Mouse (Mus musculus) heart, postnatal 0 days (tissue): ENCODE data around the gene Psmd12. TPM values are rescaled to one million over a fixed set of nuclear protein-coding genes. Genes with fewer than 3 reads are reported as not detected.
"Not testable (repeated sequence)": the region's sequence is repeated elsewhere in the genome, so short reads cannot be mapped to it uniquely, and the experiment has no call there.

Experiments used
- ATAC-seq: fragments of 200-750 bp; cut with Nextera tagmentation; 2 replicates; pipeline ENCODE4 v1.8.0; 2017; ENCODE audit warnings: low read depth, moderate number of reproducible peaks, moderate library complexity; ENCODE audit not compliant: insufficient read depth
- DNase-seq: peaks from one replicate; pipeline ENCODE4 v3.0.0-alpha.2; 2016; ENCODE audit warnings: low spot score
- H3K27ac ChIP-seq: fragments of 300-500 bp; sonication (generic); 2 replicates; pipeline ENCODE4 v1.5.1; 2014; ENCODE audit warnings: low read depth, mild to moderate bottlenecking
- H3K27me3 ChIP-seq: fragments of 300-500 bp; sonication (generic); 2 replicates; pipeline ENCODE4 v1.6.1; 2014; ENCODE audit warnings: low read length, mixed read lengths; ENCODE audit not compliant: control insufficient read depth, insufficient read depth
- H3K36me3 ChIP-seq: fragments of 300-500 bp; sonication (generic); replicated peaks from 2 replicates; pipeline ENCODE4 v1.6.1; 2014; ENCODE audit warnings: low read length, mixed read lengths; ENCODE audit not compliant: control insufficient read depth, insufficient read depth
- H3K4me1 ChIP-seq: fragments of 300-500 bp; sonication (generic); 2 replicates; pipeline ENCODE4 v1.6.1; 2014; ENCODE audit warnings: antibody characterized with exemption; ENCODE audit not compliant: control insufficient read depth, insufficient read depth
- H3K4me2 ChIP-seq: fragments of 300-500 bp; sonication (generic); 2 replicates; pipeline ENCODE4 v1.6.1; 2014; ENCODE audit warnings: low read depth, mild to moderate bottlenecking, low read length, moderate library complexity
- H3K4me3 ChIP-seq: fragments of 300-500 bp; sonication (generic); 2 replicates; pipeline ENCODE4 v1.5.1; 2014; ENCODE audit warnings: low read depth, low read length
- H3K9ac ChIP-seq: fragments of 300-500 bp; sonication (generic); replicated peaks from 2 replicates; pipeline ENCODE4 v1.6.1; 2014; ENCODE audit warnings: low read depth, low read length, mixed read lengths
- H3K9me3 ChIP-seq: fragments of 300-500 bp; sonication (generic); replicated peaks from 2 replicates; pipeline ENCODE4 v1.6.1; 2016; ENCODE audit warnings: low read length; ENCODE audit not compliant: control insufficient read depth
- CTCF ChIP-seq: IDR thresholded peaks from 2 replicates; pipeline ENCODE4 v1.5.1; 2016; ENCODE audit warnings: antibody characterized with exemption, control low read depth, low read depth
- EP300 ChIP-seq: IDR thresholded peaks from 2 replicates; pipeline ENCODE4 v1.6.1; 2016; ENCODE audit warnings: antibody characterized with exemption, low read depth
- WGBS: fragments of 180-500 bp; shearing (Covaris S2); extraction: QIAGEN DNeasy Blood & Tissue Kit; methylation state at CpG from one replicate; pipeline ENCODE4 v1.1.7; 2014; 5-methylcytosine and 5-hydroxymethylcytosine counted together
- polyA plus RNA-seq: library from polyadenylated mRNA; unstranded; fragments of >200 nt; fragmentation: Nextera tagmentation; extraction: Ambion mirVana; gene quantifications from 2 replicates; pipeline ENCODE4 v1.2.1, GENCODE M21; 2015
- total RNA-seq: library from RNA; depleted of rRNA; stranded (reverse); fragments of >200 nt; gene quantifications from 2 replicates; pipeline ENCODE4 v1.2.3, GENCODE M21; 2014; ENCODE audit warnings: low replicate concordance

Gene Psmd12
- total and polyA plus RNA-seq, 2 experiments from 2014 or later: 45.6 to 158 TPM

DNA sequence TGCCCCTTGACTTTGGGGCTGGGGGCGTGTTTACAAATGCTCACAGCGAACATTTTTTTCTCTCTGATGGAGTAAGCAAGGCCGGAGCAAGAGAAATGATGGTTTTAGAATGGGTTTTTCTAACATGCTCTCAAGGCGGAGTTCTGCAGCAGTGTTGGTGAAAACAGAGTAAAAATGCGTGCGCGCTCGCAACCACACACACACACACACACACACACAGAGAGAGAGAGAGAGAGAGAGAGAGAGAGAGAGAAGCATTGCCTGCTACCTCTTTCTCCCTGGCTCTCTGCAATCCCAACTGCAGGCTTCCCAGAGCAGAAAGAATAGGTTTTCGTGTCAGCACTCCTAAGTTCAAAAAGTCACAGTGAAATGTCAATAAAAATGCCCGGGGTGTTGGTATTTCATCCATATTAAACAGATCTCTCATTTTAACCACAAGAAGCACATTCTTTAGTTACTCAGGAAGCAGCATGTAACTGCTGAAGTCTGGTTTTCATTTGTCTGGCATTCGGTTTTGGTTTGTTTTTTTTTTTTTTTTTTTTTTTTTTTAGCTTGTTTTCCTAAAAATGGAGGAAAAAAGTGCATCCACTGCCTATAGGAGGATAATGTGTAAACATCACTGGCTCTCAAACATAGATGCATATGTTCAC lies 8.1 kb upstream of the Psmd12 start:
- H3K4me3 ChIP-seq: peak overlapping the region; percentile 67
- H3K9me3 ChIP-seq: no peaks in the 10 kb centered on the region
- H3K9ac ChIP-seq: peak overlapping the region; percentile 80; the same call in 1 of the 2 replicates
- H3K27ac ChIP-seq: peak overlapping the region; percentile 89
- WGBS: 10% methylated on average over 11 of the region's 11 CpGs
- no peak for TF ChIP-seq CTCF
- no peak for TF ChIP-seq EP300
- no peak for DNase-seq
- H3K36me3 ChIP-seq: no peaks in the 10 kb centered on the region
- no peaks in the 10 kb centered on the region for H3K27me3 ChIP-seq
- H3K4me1 ChIP-seq: peaks cover 6% of the 10 kb centered on the region; the same call in 1 of the 2 replicates
- ATAC-seq: no peak
- H3K4me2 ChIP-seq: peak overlapping the region; percentile 90

DNA sequence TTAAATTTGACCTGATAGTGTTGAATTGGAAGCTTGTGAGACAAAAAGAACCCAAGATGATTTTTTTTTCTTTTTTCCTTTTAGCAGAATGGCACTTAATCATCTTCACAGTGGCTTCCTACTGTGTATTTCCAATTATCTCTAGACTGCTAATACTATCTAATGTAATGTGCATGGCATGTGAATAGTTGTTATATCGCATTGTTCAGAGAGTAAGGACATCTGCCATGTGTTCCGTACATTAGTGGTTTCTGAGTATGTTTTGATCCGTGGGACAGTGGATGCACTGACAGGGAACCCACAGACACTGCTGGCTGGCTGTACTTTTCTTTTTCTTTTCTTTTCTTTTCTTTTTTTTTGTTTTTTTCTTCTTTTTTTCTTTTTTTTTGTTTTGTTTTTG lies 7.0 kb upstream of the Psmd12 start:
- DNase-seq (peak; percentile 0), ATAC-seq (no peak)
- TF ChIP-seq CTCF (no peak), EP300 (no peak)
- 88% methylated on average over 3 of the region's 3 CpGs for whole genome bisulfite sequencing
- no peaks in the 10 kb centered on the region for H3K36me3 ChIP-seq
- H3K4me3 ChIP-seq: no peak overlapping the region
- no peak overlapping the region for H3K9ac ChIP-seq
- peaks cover 6% of the 10 kb centered on the region; the same call in 1 of the 2 replicates for H3K4me1 ChIP-seq
- no peaks in the 10 kb centered on the region for H3K9me3 ChIP-seq
- H3K27ac ChIP-seq: no peak overlapping the region
- H3K4me2 ChIP-seq: no peak overlapping the region
- no peaks in the 10 kb centered on the region for H3K27me3 ChIP-seq

DNA sequence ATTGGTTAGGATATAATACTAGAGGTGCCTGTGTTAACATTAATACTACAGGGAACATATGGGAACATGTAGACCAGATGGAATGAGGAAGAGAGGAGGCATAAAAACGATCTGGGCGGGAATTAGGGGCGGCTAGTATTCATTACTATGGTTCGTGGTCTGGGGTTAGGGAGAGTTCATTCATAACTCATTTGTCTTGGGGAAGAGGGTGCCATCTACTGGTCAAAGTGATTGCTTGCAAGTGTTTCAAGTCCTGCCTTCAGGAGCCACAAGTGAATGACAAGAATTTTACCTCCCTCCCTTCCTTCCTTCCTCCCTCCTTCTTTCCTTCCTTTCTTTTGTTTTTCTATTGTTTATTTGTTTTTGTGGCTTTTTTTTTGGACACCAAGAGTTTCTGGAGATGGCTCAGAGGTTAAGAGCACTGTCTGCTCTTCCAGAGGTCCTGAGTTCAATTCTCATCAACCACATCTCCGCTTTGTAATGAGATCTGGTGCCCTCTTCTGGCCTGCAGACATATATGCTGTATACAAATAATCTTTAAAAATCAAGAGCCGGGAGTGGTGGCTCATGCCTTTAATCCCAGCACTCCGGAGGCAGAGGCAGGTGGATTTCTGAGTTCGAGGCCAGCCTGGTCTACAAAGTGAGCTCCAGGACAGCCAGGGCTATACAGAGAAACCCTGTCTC lies 6.0 kb upstream of the Psmd12 start:
- H3K4me3 ChIP-seq: no peak overlapping the region
- no peak overlapping the region for H3K9ac ChIP-seq
- H3K9me3 ChIP-seq: no peaks in the 10 kb centered on the region
- no peak overlapping the region for H3K27ac ChIP-seq
- peak; percentile 84 for DNase-seq
- peaks cover 4% of the 10 kb centered on the region; the same call in 1 of the 2 replicates for H3K4me1 ChIP-seq
- WGBS: 25% methylated on average over 8 of the region's 8 CpGs
- H3K27me3 ChIP-seq: no peaks in the 10 kb centered on the region
- no peak; the same call in 1 of the 2 replicates for ATAC-seq
- no peak overlapping the region for H3K4me2 ChIP-seq
- H3K36me3 ChIP-seq: no peaks in the 10 kb centered on the region
- TF ChIP-seq CTCF (peak; percentile 82), EP300 (no peak)

DNA sequence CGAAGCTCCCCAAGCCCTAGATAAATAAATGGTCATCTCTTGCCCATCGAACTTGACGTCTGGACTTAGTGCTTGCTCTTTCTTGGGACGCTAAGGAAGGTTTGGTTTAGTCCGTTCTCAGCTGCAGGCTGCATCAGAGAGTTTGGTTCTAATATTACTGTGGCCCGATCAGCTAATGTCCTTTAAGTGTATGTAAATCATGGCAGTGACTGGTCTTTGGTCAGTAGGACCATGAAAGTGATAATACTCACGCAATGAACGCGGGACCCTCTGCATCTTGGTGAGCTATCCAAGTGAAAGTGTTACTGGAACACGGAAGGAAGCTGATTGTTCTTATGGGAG lies 549 bp downstream of the Psmd12 start:
- DNase-seq (no peak), ATAC-seq (no peak)
- H3K27me3 ChIP-seq: no peaks in the 10 kb centered on the region
- WGBS: under 1% methylated on average over 10 of the region's 10 CpGs
- H3K4me2 ChIP-seq: peak overlapping the region; percentile 94
- TF ChIP-seq EP300 (no peak), CTCF (no peak)
- peak overlapping the region; percentile 99 for H3K4me3 ChIP-seq
- H3K9ac ChIP-seq: peak overlapping the region; percentile 98
- peaks cover 18% of the 10 kb centered on the region for H3K4me1 ChIP-seq
- H3K27ac ChIP-seq: peak overlapping the region; percentile 92
- no peaks in the 10 kb centered on the region for H3K9me3 ChIP-seq
- peaks cover 10% of the 10 kb centered on the region for H3K36me3 ChIP-seq

DNA sequence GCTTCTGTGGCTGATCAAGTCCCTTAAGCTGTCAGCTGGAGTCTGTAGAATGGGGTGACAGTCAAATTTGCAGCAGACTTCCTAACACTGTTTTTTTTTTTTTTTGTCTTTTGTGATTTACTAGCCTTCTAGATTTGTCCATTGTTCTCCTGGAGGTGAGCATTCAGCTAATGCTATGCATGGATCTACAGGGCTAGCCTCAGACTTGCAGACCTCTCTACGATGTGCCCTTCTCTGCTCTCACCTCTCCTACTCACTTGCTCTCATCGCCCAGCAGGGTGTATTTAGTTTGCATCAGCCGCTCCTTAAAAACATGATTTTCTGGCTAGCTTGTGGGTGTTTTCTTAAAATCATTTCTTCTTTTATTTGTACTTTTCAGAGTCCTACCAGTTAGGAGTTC lies 5.1 kb downstream of the Psmd12 start:
- peaks cover 18% of the 10 kb centered on the region for H3K4me1 ChIP-seq
- H3K36me3 ChIP-seq: peaks cover 50% of the 10 kb centered on the region
- no peak for TF ChIP-seq CTCF
- no peak for TF ChIP-seq EP300
- ATAC-seq: no peak
- H3K9me3 ChIP-seq: no peaks in the 10 kb centered on the region
- H3K4me2 ChIP-seq: no peak overlapping the region
- H3K27ac ChIP-seq: no peak overlapping the region
- no peaks in the 10 kb centered on the region for H3K27me3 ChIP-seq
- 94% methylated on average over 3 of the region's 3 CpGs for WGBS
- DNase-seq: no peak
- H3K4me3 ChIP-seq: no peak overlapping the region
- H3K9ac ChIP-seq: no peak overlapping the region

DNA sequence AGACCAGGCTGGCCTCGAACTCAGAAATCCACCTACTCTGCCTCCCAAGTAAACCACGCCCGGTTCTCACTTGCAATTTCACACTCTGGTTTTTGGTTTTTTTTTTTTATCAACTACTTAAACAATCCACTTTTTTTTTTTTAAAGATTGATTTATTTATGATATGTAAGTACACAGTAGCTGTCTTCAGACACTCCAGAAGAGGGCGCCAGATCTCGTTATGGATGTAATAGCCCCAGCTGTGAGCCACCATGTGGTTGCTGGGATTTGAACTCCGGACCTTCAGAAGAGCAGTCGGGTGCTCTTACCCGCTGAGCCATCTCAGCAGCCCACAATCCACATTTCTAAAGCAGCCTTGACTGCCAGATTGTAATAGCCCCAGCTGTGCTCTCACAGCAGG lies 23.5 kb downstream of the Psmd12 start:
- WGBS: 86% methylated on average over 8 of the region's 8 CpGs
- Histone ChIP-seq H3K27ac (no peak overlapping the region), H3K27me3 (no peaks in the 10 kb centered on the region), H3K4me3 (no peak overlapping the region), H3K9me3 (no peaks in the 10 kb centered on the region), H3K4me2 (no peak overlapping the region), H3K4me1 (no peaks in the 10 kb centered on the region), H3K9ac (no peak overlapping the region), H3K36me3 (peaks cover 18% of the 10 kb centered on the region)
- no peak for ATAC-seq
- DNase-seq: no peak
- TF ChIP-seq CTCF (no peak), EP300 (no peak)

DNA sequence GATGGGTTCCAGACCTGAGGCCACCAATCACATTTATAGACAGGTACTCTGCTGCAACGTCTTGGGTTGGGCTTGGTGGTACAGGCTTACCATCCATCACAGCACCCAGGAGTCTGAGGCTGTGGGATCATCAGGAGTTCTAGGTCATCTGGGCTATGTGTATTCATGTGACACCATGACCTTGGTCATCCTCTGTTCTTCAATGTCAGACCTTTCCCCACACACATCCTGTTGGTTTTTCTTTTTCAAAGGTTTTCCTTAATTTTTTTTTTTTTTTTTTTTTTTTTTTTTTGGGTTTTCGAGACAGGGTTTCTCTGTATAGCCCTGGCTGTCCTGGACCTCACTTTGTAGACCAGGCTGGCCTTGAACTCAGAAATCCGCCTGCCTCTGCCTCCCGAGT lies 25.1 kb downstream of the Psmd12 start:
- DNase-seq, H3K4me2 ChIP-seq, H3K4me3 ChIP-seq, H3K27me3 ChIP-seq, H3K4me1 ChIP-seq, H3K27ac ChIP-seq, H3K36me3 ChIP-seq, ATAC-seq, H3K9me3 ChIP-seq, H3K9ac ChIP-seq: not testable (repeated sequence)
- WGBS: 91% methylated on average over 3 of the region's 4 CpGs
